Mouse (Mus musculus): ENCODE data around the gene Ddb1. TPM values are rescaled to one million over a fixed set of nuclear protein-coding genes. Genes with fewer than 3 reads are reported as not detected.

The Ddb1 gene
- polyA plus RNA-seq, 1 experiment: 876 TPM

DNA sequence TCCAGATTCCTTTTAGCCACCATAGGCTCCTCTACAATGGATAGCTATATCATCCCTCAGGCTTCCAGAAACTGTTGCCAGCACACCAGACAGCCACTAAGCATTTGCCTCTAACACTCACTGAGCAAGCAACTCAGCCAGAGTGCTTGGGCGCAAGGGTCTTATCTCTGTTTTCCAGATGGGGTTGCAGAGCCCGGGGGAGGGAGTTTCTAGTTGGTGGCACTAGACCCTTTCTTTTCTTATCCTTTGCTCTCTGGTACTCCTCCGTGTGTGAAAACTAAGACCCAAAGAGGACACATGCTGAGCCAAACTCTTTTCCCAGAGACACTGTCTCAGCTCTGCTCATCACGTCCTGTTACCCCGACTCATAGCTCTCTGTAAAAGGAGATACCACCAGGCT lies 56.2 kb downstream of the Ddb1 start:
- no peaks in the 10 kb centered on the region for H3K9me3 ChIP-seq (replicated peaks; ENCODE audit: control insufficient read depth, insufficient read depth, low read length, poor library complexity, severe bottlenecking)
- no peak overlapping the region for H3K27ac ChIP-seq (ENCODE audit: insufficient read depth, low read length)
- H3K4me1 ChIP-seq (ENCODE audit: control insufficient read depth, insufficient read depth, low read length): no peaks in the 10 kb centered on the region
- no peak overlapping the region for H3K4me3 ChIP-seq (ENCODE audit: low read depth, low read length)
- no peak overlapping the region for H3K9ac ChIP-seq (ENCODE audit: low read depth, poor library complexity, severe bottlenecking)
- H3K27me3 ChIP-seq (ENCODE audit: control insufficient read depth, insufficient read depth, low read length, poor library complexity, severe bottlenecking): no peaks in the 10 kb centered on the region
- no peak for TF ChIP-seq POLR2A (IDR thresholded peaks at IDR 0.05; ENCODE audit: insufficient read depth, low read length)
- TF ChIP-seq CTCF (IDR thresholded peaks at IDR 0.05; ENCODE audit: low read depth, low read length): no peak
- TF ChIP-seq EP300 (IDR thresholded peaks at IDR 0.05; ENCODE audit: insufficient read depth, low read depth, low read length): no peak
- no peaks in the 10 kb centered on the region for H3K36me3 ChIP-seq (ENCODE audit: control insufficient read depth, insufficient read depth, low read length, poor library complexity, severe bottlenecking)

GRCm38 (mm10) chr19:10661919-10662318 lies 56.8 kb downstream of the Ddb1 start:
- TF ChIP-seq EP300 (IDR thresholded peaks at IDR 0.05; ENCODE audit: insufficient read depth, low read depth, low read length) (no peak), POLR2A (IDR thresholded peaks at IDR 0.05; ENCODE audit: insufficient read depth, low read length) (no peak), CTCF (IDR thresholded peaks at IDR 0.05; ENCODE audit: low read depth, low read length) (no peak)
- Histone ChIP-seq H3K27me3 (ENCODE audit: control insufficient read depth, insufficient read depth, low read length, poor library complexity, severe bottlenecking) (no peaks in the 10 kb centered on the region), H3K36me3 (ENCODE audit: control insufficient read depth, insufficient read depth, low read length, poor library complexity, severe bottlenecking) (no peaks in the 10 kb centered on the region), H3K4me3 (ENCODE audit: low read depth, low read length) (no peak overlapping the region), H3K27ac (ENCODE audit: insufficient read depth, low read length) (no peak overlapping the region), H3K4me1 (ENCODE audit: control insufficient read depth, insufficient read depth, low read length) (no peaks in the 10 kb centered on the region), H3K9ac (ENCODE audit: low read depth, poor library complexity, severe bottlenecking) (no peak overlapping the region), H3K9me3 (replicated peaks; ENCODE audit: control insufficient read depth, insufficient read depth, low read length, poor library complexity, severe bottlenecking) (no peaks in the 10 kb centered on the region)

- Histone ChIP-seq H3K9ac (ENCODE audit: low read depth, poor library complexity, severe bottlenecking) (no peak overlapping the region), H3K27ac (ENCODE audit: insufficient read depth, low read length) (no peak overlapping the region)
- TF ChIP-seq CTCF (IDR thresholded peaks at IDR 0.05; ENCODE audit: low read depth, low read length) (no peak), POLR2A (IDR thresholded peaks at IDR 0.05; ENCODE audit: insufficient read depth, low read length) (no peak), EP300 (IDR thresholded peaks at IDR 0.05; ENCODE audit: insufficient read depth, low read depth, low read length) (no peak)
These were observed 57.5 kb downstream of the Ddb1 start for GRCm38 (mm10) chr19:10662665-10663064.

GRCm38 (mm10) chr19:10665093-10665492 lies 60.0 kb downstream of the Ddb1 start:
- no peaks in the 10 kb centered on the region for H3K4me1 ChIP-seq (ENCODE audit: control insufficient read depth, insufficient read depth, low read length)
- no peaks in the 10 kb centered on the region for H3K27me3 ChIP-seq (ENCODE audit: control insufficient read depth, insufficient read depth, low read length, poor library complexity, severe bottlenecking)
- TF ChIP-seq CTCF (IDR thresholded peaks at IDR 0.05; ENCODE audit: low read depth, low read length): no peak
- TF ChIP-seq EP300 (IDR thresholded peaks at IDR 0.05; ENCODE audit: insufficient read depth, low read depth, low read length): no peak
- no peak for TF ChIP-seq POLR2A (IDR thresholded peaks at IDR 0.05; ENCODE audit: insufficient read depth, low read length)
- no peak overlapping the region for H3K9ac ChIP-seq (ENCODE audit: low read depth, poor library complexity, severe bottlenecking)
- no peaks in the 10 kb centered on the region for H3K36me3 ChIP-seq (ENCODE audit: control insufficient read depth, insufficient read depth, low read length, poor library complexity, severe bottlenecking)
- no peaks in the 10 kb centered on the region for H3K9me3 ChIP-seq (replicated peaks; ENCODE audit: control insufficient read depth, insufficient read depth, low read length, poor library complexity, severe bottlenecking)
- no peak overlapping the region for H3K27ac ChIP-seq (ENCODE audit: insufficient read depth, low read length)
- no peak overlapping the region for H3K4me3 ChIP-seq (ENCODE audit: low read depth, low read length)

More at GRCm38 (mm10) chr19:10662665-10663064, 57.5 kb downstream of the Ddb1 start:
- Histone ChIP-seq H3K27me3 (ENCODE audit: control insufficient read depth, insufficient read depth, low read length, poor library complexity, severe bottlenecking) (no peaks in the 10 kb centered on the region), H3K4me3 (ENCODE audit: low read depth, low read length) (no peak overlapping the region), H3K9me3 (replicated peaks; ENCODE audit: control insufficient read depth, insufficient read depth, low read length, poor library complexity, severe bottlenecking) (no peaks in the 10 kb centered on the region), H3K4me1 (ENCODE audit: control insufficient read depth, insufficient read depth, low read length) (no peaks in the 10 kb centered on the region), H3K36me3 (ENCODE audit: control insufficient read depth, insufficient read depth, low read length, poor library complexity, severe bottlenecking) (no peaks in the 10 kb centered on the region)

- H3K9me3 ChIP-seq (replicated peaks; ENCODE audit: control insufficient read depth, insufficient read depth, low read length, poor library complexity, severe bottlenecking): no peaks in the 10 kb centered on the region
- H3K36me3 ChIP-seq (ENCODE audit: control insufficient read depth, insufficient read depth, low read length, poor library complexity, severe bottlenecking): no peaks in the 10 kb centered on the region
- TF ChIP-seq EP300 (IDR thresholded peaks at IDR 0.05; ENCODE audit: insufficient read depth, low read depth, low read length) (no peak), CTCF (IDR thresholded peaks at IDR 0.05; ENCODE audit: low read depth, low read length) (peak; percentile 90), POLR2A (IDR thresholded peaks at IDR 0.05; ENCODE audit: insufficient read depth, low read length) (no peak)
- no peaks in the 10 kb centered on the region for H3K4me1 ChIP-seq (ENCODE audit: control insufficient read depth, insufficient read depth, low read length)
- H3K27me3 ChIP-seq (ENCODE audit: control insufficient read depth, insufficient read depth, low read length, poor library complexity, severe bottlenecking): no peaks in the 10 kb centered on the region
- H3K27ac ChIP-seq (ENCODE audit: insufficient read depth, low read length): no peak overlapping the region
- no peak overlapping the region for H3K4me3 ChIP-seq (ENCODE audit: low read depth, low read length)
- H3K9ac ChIP-seq (ENCODE audit: low read depth, poor library complexity, severe bottlenecking): no peak overlapping the region
These were observed 60.4 kb downstream of the Ddb1 start for GRCm38 (mm10) chr19:10665499-10665898.

DNA sequence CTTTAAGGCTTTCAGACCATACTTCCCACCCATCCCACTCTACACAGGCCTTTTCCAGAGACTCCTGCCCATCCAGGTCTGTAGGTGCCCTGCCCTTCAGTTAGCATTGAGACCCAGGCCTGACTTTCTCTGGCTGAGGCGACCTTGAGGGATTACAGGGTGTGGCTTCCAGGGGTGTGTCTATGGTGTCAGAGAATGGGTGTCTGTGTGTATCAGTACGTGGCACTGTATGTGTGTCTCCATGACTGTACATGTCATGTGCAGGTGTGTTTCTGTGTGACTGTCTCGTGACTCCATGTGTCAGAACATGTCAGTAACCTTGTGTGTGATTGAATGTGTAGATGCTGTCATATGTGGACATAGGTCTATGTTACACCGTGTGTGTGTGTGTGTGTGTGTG lies 66.2 kb downstream of the Ddb1 start:
- no peaks in the 10 kb centered on the region for H3K27me3 ChIP-seq (ENCODE audit: control insufficient read depth, insufficient read depth, low read length, poor library complexity, severe bottlenecking)
- peaks cover 8% of the 10 kb centered on the region for H3K4me1 ChIP-seq (ENCODE audit: control insufficient read depth, insufficient read depth, low read length)
- no peak overlapping the region for H3K4me3 ChIP-seq (ENCODE audit: low read depth, low read length)
- H3K36me3 ChIP-seq (ENCODE audit: control insufficient read depth, insufficient read depth, low read length, poor library complexity, severe bottlenecking): no peaks in the 10 kb centered on the region
- no peak overlapping the region for H3K27ac ChIP-seq (ENCODE audit: insufficient read depth, low read length)
- H3K9ac ChIP-seq (ENCODE audit: low read depth, poor library complexity, severe bottlenecking): no peak overlapping the region
- no peak for TF ChIP-seq EP300 (IDR thresholded peaks at IDR 0.05; ENCODE audit: insufficient read depth, low read depth, low read length)
- no peak for TF ChIP-seq CTCF (IDR thresholded peaks at IDR 0.05; ENCODE audit: low read depth, low read length)
- TF ChIP-seq POLR2A (IDR thresholded peaks at IDR 0.05; ENCODE audit: insufficient read depth, low read length): no peak
- no peaks in the 10 kb centered on the region for H3K9me3 ChIP-seq (replicated peaks; ENCODE audit: control insufficient read depth, insufficient read depth, low read length, poor library complexity, severe bottlenecking)
